Mouse (Mus musculus): ENCODE measurements around the gene Gm20388. TPM values are rescaled to one million over a fixed set of nuclear protein-coding genes. Genes with fewer than 3 reads are reported as not detected.

Gm20388 gene
- polyA plus RNA-seq, 1 experiment: 18.7 TPM

DNA sequence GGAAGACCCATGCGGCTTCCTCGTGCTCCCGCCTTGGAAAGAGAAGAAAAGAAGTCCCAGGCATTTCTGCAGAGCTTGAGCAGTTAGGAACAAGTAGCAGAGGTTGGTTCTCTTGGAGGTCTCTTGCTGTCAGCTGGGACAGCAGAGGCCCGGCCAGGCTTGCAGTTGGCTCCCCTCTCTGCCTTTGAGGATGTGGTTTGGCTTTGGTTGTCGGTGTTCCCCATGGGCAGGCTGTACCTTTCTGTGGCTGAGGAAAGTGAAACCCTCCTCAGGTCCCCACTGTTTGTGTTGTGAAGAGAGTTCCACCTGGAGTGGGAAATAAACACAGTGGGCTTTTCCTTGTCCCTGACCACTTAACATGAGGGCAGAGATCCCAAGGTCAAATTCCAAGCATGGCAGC, 2097.8 kb downstream of the Gm20388 start:
- DNase-seq: no peak
- Histone ChIP-seq H3K4me1 (ENCODE audit: control insufficient read depth, insufficient read depth, low read length) (peaks cover 37% of the 10 kb centered on the region), H3K27me3 (ENCODE audit: control insufficient read depth, insufficient read depth, low read length) (no peaks in the 10 kb centered on the region), H3K27ac (ENCODE audit: insufficient read depth, low read length) (no peak overlapping the region), H3K4me3 (replicated peaks; ENCODE audit: insufficient read depth, low read depth, low read length) (no peak overlapping the region)
- 79% methylated on average over 5 of the region's 5 CpGs for WGBS
- no peak for TF ChIP-seq CTCF (IDR thresholded peaks at IDR 0.05; ENCODE audit: borderline replicate concordance, insufficient read depth, low read depth, low read length)
- TF ChIP-seq POLR2A (IDR thresholded peaks at IDR 0.05; ENCODE audit: borderline replicate concordance, insufficient read depth, low read length): no peak

DNA sequence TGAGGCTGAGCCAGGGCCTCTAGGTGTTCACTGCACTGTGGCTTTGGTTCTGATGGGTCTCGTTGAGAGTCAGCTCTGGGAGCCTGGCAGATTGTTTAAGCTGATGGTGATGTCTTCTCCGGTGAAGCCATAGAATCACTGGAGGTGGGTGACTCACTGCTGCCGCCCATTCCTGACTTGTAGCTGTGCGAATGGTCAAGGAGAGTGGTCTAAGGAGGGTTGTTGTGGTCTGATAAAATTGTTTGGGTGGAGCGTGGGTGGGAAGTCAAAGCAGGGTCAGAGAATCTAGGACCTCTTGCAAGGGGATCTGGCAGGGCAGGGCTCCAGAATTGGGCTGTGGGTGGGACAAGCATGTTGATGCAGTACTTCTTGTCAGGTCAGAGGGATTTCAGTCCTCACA, 2100.0 kb downstream of the Gm20388 start:
- TF ChIP-seq CTCF (IDR thresholded peaks at IDR 0.05; ENCODE audit: borderline replicate concordance, insufficient read depth, low read depth, low read length): no peak
- TF ChIP-seq POLR2A (IDR thresholded peaks at IDR 0.05; ENCODE audit: borderline replicate concordance, insufficient read depth, low read length): no peak
- 86% methylated on average over 5 of the region's 5 CpGs for WGBS
- no peak overlapping the region for H3K27ac ChIP-seq (ENCODE audit: insufficient read depth, low read length)
- no peak for DNase-seq
- H3K27me3 ChIP-seq (ENCODE audit: control insufficient read depth, insufficient read depth, low read length): no peaks in the 10 kb centered on the region
- peaks cover 32% of the 10 kb centered on the region for H3K4me1 ChIP-seq (ENCODE audit: control insufficient read depth, insufficient read depth, low read length)
- H3K4me3 ChIP-seq (replicated peaks; ENCODE audit: insufficient read depth, low read depth, low read length): no peak overlapping the region

DNA sequence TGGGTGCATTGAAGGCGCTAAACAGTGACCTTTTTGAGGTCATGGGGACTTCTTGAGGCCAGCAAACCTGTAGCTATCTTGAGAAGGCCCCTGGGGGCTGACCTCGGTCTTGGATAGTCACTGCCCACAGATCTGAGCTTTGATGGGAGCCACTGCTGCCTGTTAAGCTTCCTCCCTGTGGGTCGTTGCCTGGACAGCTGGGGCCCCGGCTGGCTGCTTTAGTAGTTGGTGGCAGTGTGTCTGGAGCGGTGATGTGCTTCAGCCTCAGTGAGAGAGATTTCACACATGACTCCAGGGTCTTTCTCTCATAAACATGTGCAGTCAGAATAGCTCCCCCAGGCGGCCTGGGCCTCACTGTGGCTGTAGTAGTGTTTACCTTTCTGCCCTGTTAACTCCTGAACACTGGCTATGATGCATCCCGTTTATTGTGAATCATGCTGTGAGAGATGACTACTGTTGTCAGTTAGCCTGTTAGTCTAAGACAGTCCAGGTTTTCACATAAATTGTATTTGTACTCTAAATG, 2100.5 kb downstream of the Gm20388 start:
- TF ChIP-seq POLR2A (IDR thresholded peaks at IDR 0.05; ENCODE audit: borderline replicate concordance, insufficient read depth, low read length) (no peak), CTCF (IDR thresholded peaks at IDR 0.05; ENCODE audit: borderline replicate concordance, insufficient read depth, low read depth, low read length) (no peak)
- WGBS: 45% methylated on average over 7 of the region's 7 CpGs
- Histone ChIP-seq H3K27me3 (ENCODE audit: control insufficient read depth, insufficient read depth, low read length) (no peaks in the 10 kb centered on the region), H3K4me3 (replicated peaks; ENCODE audit: insufficient read depth, low read depth, low read length) (no peak overlapping the region), H3K4me1 (ENCODE audit: control insufficient read depth, insufficient read depth, low read length) (peaks cover 31% of the 10 kb centered on the region), H3K27ac (ENCODE audit: insufficient read depth, low read length) (no peak overlapping the region)
- DNase-seq: no peak

DNA sequence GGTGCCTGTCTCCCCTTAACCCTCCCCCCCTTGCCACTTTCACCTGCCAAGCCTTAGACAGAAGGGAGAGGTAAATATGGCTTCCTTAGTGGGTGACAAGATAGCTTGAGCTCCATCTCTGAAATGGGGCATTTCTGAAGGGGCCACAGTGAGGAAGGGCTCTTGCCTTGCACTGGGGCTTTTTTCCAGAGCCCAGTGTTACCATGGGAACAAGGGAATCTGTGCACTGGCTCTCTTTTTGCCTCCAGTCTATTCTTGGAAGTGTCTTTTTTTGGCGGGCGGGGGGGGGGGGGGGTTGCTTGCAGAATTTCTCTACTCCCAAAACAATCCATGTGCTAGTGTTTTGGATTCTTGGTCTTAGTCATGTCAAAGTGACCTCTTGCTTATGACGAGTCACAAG, 2104.0 kb downstream of the Gm20388 start:
- H3K27me3 ChIP-seq (ENCODE audit: control insufficient read depth, insufficient read depth, low read length): no peaks in the 10 kb centered on the region
- no peak overlapping the region for H3K4me3 ChIP-seq (replicated peaks; ENCODE audit: insufficient read depth, low read depth, low read length)
- TF ChIP-seq CTCF (IDR thresholded peaks at IDR 0.05; ENCODE audit: borderline replicate concordance, insufficient read depth, low read depth, low read length) (no peak), POLR2A (IDR thresholded peaks at IDR 0.05; ENCODE audit: borderline replicate concordance, insufficient read depth, low read length) (no peak)
- no peak for DNase-seq
- H3K27ac ChIP-seq (ENCODE audit: insufficient read depth, low read length): no peak overlapping the region
- H3K4me1 ChIP-seq (ENCODE audit: control insufficient read depth, insufficient read depth, low read length): peaks cover 15% of the 10 kb centered on the region
- 59% methylated on average over 3 of the region's 3 CpGs for WGBS

DNA sequence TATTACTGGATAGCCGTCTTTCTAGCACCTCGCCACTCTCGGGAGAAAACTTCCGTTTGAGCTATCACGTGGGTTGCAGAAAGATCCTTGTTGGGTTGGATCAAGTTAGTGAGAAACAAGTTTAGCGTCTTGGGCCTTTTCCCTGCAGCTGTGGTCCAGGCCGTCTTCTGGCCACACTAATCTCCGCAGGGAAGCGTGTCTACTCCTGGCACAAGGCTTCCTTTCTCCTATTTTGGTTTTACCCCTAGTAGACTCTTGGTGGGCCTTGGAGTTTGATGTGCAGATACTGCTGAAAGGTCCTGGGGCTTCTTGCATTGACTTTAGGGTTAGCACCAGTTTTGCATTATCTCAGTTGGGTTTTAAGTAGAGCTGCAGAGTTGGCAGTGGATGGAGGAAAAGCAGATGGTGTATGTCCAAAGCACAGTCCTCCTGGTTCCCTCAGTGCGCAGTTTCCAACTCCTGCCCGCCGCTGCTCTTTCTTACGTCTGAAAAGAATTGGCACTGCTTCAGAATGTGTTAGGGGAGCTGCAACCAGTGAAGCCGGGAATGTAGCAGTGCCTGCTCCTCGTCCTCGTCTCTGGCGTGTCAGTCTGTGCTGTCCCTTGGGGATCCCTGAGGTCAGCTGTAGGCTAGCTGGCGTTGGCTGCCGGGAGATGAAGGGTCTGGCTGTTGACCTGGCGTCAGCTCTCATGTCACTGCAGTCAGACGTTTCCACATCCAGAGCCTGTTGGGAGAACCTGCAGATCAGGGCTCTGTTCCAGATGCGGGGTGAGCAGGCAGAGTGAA, 2107.6 kb downstream of the Gm20388 start:
- no peak for DNase-seq

DNA sequence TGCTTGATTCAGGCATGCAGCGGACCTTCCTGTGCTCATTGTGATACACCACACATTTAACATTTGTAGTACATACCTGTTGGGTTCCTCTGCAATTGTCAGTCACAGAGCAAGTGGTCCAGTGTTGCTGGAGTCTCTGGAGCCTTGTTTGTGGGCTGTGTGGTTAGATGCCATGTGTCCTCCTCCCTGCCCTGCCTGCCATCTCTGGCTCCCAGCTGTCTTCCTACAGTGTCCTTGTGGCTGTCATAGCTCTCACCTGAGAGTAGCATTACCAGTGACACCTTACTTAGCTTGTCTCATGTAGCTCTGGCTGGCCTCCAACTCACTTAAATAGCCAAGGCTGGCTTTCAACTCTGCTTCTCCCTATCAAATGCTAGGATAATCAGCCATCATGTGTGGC, 2108.5 kb downstream of the Gm20388 start:
- Histone ChIP-seq H3K4me3 (replicated peaks; ENCODE audit: insufficient read depth, low read depth, low read length) (no peak overlapping the region), H3K27ac (ENCODE audit: insufficient read depth, low read length) (no peak overlapping the region), H3K27me3 (ENCODE audit: control insufficient read depth, insufficient read depth, low read length) (no peaks in the 10 kb centered on the region), H3K4me1 (ENCODE audit: control insufficient read depth, insufficient read depth, low read length) (peaks cover 8% of the 10 kb centered on the region)
- WGBS: 100% methylated on average over 1 of the region's 1 CpGs
- no peak for TF ChIP-seq POLR2A (IDR thresholded peaks at IDR 0.05; ENCODE audit: borderline replicate concordance, insufficient read depth, low read length)
- no peak for TF ChIP-seq CTCF (IDR thresholded peaks at IDR 0.05; ENCODE audit: borderline replicate concordance, insufficient read depth, low read depth, low read length)
- DNase-seq: no peak

More for the DNA sequence above, 2107.6 kb downstream of the Gm20388 start:
- no peak overlapping the region for H3K4me3 ChIP-seq (replicated peaks; ENCODE audit: insufficient read depth, low read depth, low read length)
- no peak overlapping the region for H3K27ac ChIP-seq (ENCODE audit: insufficient read depth, low read length)
- TF ChIP-seq POLR2A (IDR thresholded peaks at IDR 0.05; ENCODE audit: borderline replicate concordance, insufficient read depth, low read length): no peak
- TF ChIP-seq CTCF (IDR thresholded peaks at IDR 0.05; ENCODE audit: borderline replicate concordance, insufficient read depth, low read depth, low read length): no peak
- WGBS: 46% methylated on average over 22 of the region's 22 CpGs
- H3K4me1 ChIP-seq (ENCODE audit: control insufficient read depth, insufficient read depth, low read length): peaks cover 12% of the 10 kb centered on the region
- no peaks in the 10 kb centered on the region for H3K27me3 ChIP-seq (ENCODE audit: control insufficient read depth, insufficient read depth, low read length)

DNA sequence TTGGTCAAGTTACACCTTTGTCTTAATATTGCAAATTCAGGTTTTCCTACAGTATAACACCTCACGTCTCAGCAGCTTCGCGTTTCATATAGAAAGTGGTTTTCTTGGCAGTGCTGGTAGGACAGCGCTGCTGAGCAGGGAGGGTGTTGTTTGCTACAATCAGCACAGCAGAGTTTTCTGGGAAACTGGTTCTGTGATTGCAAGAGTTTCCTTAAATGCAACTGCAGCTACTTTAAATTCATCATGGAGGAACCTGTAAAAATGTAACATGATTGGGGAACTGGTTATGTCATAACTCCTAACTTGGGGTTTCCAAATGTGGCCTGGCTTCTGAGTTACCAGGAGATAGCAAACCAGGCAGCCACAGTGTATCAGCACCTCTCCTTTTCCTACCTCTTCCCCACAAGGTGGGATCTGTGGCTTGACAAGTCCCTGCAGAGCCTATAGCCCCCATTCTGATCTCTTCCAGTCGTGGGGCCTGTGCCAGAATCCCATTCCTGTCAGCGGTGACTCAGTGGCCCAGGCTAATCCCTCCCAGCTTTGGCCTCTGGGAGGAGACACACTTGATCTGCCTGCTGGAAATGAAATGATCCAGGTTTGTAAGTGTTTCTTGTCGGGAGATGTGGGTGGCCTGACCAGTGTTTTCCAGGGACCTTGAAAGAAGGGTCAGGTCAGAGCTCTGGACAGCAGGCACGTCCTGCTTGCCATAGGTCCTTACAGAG, 2109.6 kb downstream of the Gm20388 start:
- H3K27ac ChIP-seq (ENCODE audit: insufficient read depth, low read length): no peak overlapping the region
- peaks cover 5% of the 10 kb centered on the region for H3K4me1 ChIP-seq (ENCODE audit: control insufficient read depth, insufficient read depth, low read length)
- H3K27me3 ChIP-seq (ENCODE audit: control insufficient read depth, insufficient read depth, low read length): no peaks in the 10 kb centered on the region
- no peak for DNase-seq
- TF ChIP-seq POLR2A (IDR thresholded peaks at IDR 0.05; ENCODE audit: borderline replicate concordance, insufficient read depth, low read length): no peak
- TF ChIP-seq CTCF (IDR thresholded peaks at IDR 0.05; ENCODE audit: borderline replicate concordance, insufficient read depth, low read depth, low read length): no peak
- WGBS: 78% methylated on average over 8 of the region's 8 CpGs
- H3K4me3 ChIP-seq (replicated peaks; ENCODE audit: insufficient read depth, low read depth, low read length): no peak overlapping the region
